9 mouse cellular contexts compared by ENCODE assay signal in genomic region chr1:121293571-121293970, GRCm38 (mm10).
"Had no signal": no experiment of that assay in that cellular context is flagged by ENCODE, and none has a peak within 500 bp of the region (broad histone marks: within the 10 kb centered on the region; RNA-seq: fewer than 3 reads in every experiment).

No protein-coding gene starts in this region.

- DNase-seq: kidney, postnatal 10 days; kidney, postnatal 4 days; liver; liver, embryonic 13.5 days; liver, postnatal 0 days; lung, postnatal 14 days; spleen, adult 18-20 months; thymus, postnatal 4 days had no signal

- ATAC-seq: liver, postnatal 0 days; midbrain, embryonic 13.5 days had no signal
